Mouse (Mus musculus) ES-E14 (cell line): ENCODE measurements at regions not wholly inside any gene's neighbourhood (a gene's known extent, or its start where the extent isn't known, plus 50 kb on each side); places are given as distances from the start of the nearest gene placed in this dataset.

Experiments
- DNase-seq: peaks from one replicate; pipeline ENCODE4 v3.0.0-alpha.2; 2013; ENCODE audit warnings: low read depth, low spot score
- H3K27ac ChIP-seq: 2 replicates; pipeline ENCODE4 v1.5.1; 2012; ENCODE audit warnings: low read depth, mild to moderate bottlenecking, low read length, moderate library complexity, mixed read lengths; ENCODE audit not compliant: poor library complexity, insufficient read depth, severe bottlenecking
- H3K36me3 ChIP-seq: 2 replicates; pipeline ENCODE4 v1.6.1; 2012; ENCODE audit warnings: mild to moderate bottlenecking, low read length, moderate library complexity, mixed read lengths; ENCODE audit not compliant: control insufficient read depth, poor library complexity, insufficient read depth, severe bottlenecking
- H3K4me1 ChIP-seq, 2 experiments: fragments of 150-350 bp in 1 of 2; sonication (generic) in 1 of 2; 2 replicates each; pipeline ENCODE4 v1.6.1; 2012; ENCODE audit warnings: low read length in 2 of 2, mild to moderate bottlenecking in 1 of 2, mixed read lengths in 1 of 2; ENCODE audit not compliant: control insufficient read depth in 2 of 2, insufficient read depth in 2 of 2, poor library complexity in 1 of 2
- H3K4me3 ChIP-seq, 2 experiments: fragments of 150-350 bp in 1 of 2; sonication (generic) in 1 of 2; 2 replicates each; pipeline ENCODE4 v1.5.1; 2012; ENCODE audit warnings: low read length in 2 of 2, low read depth in 1 of 2, mild to moderate bottlenecking in 1 of 2, mixed read lengths in 1 of 2; ENCODE audit not compliant: insufficient read depth in 1 of 2, poor library complexity in 1 of 2, severe bottlenecking in 1 of 2
- H3K9ac ChIP-seq: 2 replicates; pipeline ENCODE4 v1.6.1; 2012; ENCODE audit warnings: low read depth, mild to moderate bottlenecking, low read length, mixed read lengths; ENCODE audit not compliant: poor library complexity, insufficient read depth, severe bottlenecking
- H3K9me3 ChIP-seq: fragments of 150-350 bp; sonication (generic); 2 replicates; pipeline ENCODE4 v1.6.1; 2012; ENCODE audit warnings: low read depth, mild to moderate bottlenecking, low read length; ENCODE audit not compliant: control insufficient read depth, insufficient read depth
- CHD2 ChIP-seq: IDR thresholded peaks from 2 replicates; pipeline ENCODE4 v1.6.1; 2014; ENCODE audit warnings: mild to moderate bottlenecking, low read depth, low read length, inconsistent platforms
- HCFC1 ChIP-seq: IDR thresholded peaks from 2 replicates; pipeline ENCODE4 v1.6.1; 2012; ENCODE audit warnings: low read length, inconsistent platforms, borderline replicate concordance; ENCODE audit not compliant: insufficient read depth
- MAFK ChIP-seq: IDR thresholded peaks from 2 replicates; pipeline ENCODE4 v1.6.1; 2014; ENCODE audit warnings: mild to moderate bottlenecking, low read depth, low read length, inconsistent platforms; ENCODE audit not compliant: insufficient read depth
- ZC3H11A ChIP-seq: IDR thresholded peaks from 2 replicates; pipeline ENCODE4 v1.6.1; 2012; ENCODE audit warnings: low read depth, mild to moderate bottlenecking, inconsistent platforms, low read length, borderline replicate concordance
- ZNF384 ChIP-seq: IDR thresholded peaks from 2 replicates; pipeline ENCODE4 v1.6.1; 2012; ENCODE audit warnings: low read depth, low read length, inconsistent platforms
- in situ Hi-C, 2 experiments: fragments of 600-800 bp; cut with MboI; formaldehyde crosslinking; loops; one replicate each; pipeline ENCODE4 v1.15.1; 2025; ENCODE audit warnings: low sequenced_read_pairs in 2 of 2, inconsistent platforms in 1 of 2; ENCODE audit not compliant: unreplicated experiment in 2 of 2

- H3K4me1 ChIP-seq = no peaks in the 10 kb centered on the region
- H3K36me3 ChIP-seq = no peaks in the 10 kb centered on the region
- H3K9ac ChIP-seq = no peak overlapping the region
- TF ChIP-seq ZNF384 = no peak
- TF ChIP-seq ZC3H11A = no peak
- TF ChIP-seq CHD2 = no peak
- in situ Hi-C loops = no loop called here
- DNase-seq = no peak
- H3K9me3 ChIP-seq = no peaks in the 10 kb centered on the region
- no peak overlapping the region for H3K27ac ChIP-seq
- H3K4me3 ChIP-seq = no peak overlapping the region
These were observed 120.1 kb downstream of the Tsen15 start for GRCm38 (mm10) chr1:152266390-152266789.

- Histone ChIP-seq H3K9me3 (no peaks in the 10 kb centered on the region), H3K36me3 (no peaks in the 10 kb centered on the region), H3K4me3 (no peak overlapping the region), H3K9ac (no peak overlapping the region), H3K27ac (no peak overlapping the region), H3K4me1 (no peaks in the 10 kb centered on the region)
- TF ChIP-seq ZNF384 = no peak
- no peak for TF ChIP-seq MAFK
- no peak for TF ChIP-seq ZC3H11A
- TF ChIP-seq CHD2 = no peak
- in situ Hi-C loops = no loop called here
- no peak for DNase-seq
These were observed 121.5 kb downstream of the Tsen15 start for GRCm38 (mm10) chr1:152264981-152265380.

GRCm38 (mm10) chr1:152261472-152261871 lies 125.0 kb downstream of the Tsen15 start:
- Histone ChIP-seq H3K36me3 (no peaks in the 10 kb centered on the region), H3K27ac (no peak overlapping the region), H3K4me1 (no peaks in the 10 kb centered on the region), H3K9ac (no peak overlapping the region), H3K4me3 (no peak overlapping the region), H3K9me3 (no peaks in the 10 kb centered on the region)
- no peak for DNase-seq
- TF ChIP-seq MAFK (no peak), CHD2 (no peak), HCFC1 (no peak), ZC3H11A (no peak)
- in situ Hi-C loops = no loop called here

- Histone ChIP-seq H3K36me3 (no peaks in the 10 kb centered on the region), H3K9me3 (no peaks in the 10 kb centered on the region), H3K27ac (no peak overlapping the region), H3K9ac (no peak overlapping the region), H3K4me3 (no peak overlapping the region), H3K4me1 (no peaks in the 10 kb centered on the region)
- in situ Hi-C loops = no loop called here
- DNase-seq = no peak
- TF ChIP-seq ZC3H11A = no peak
- no peak for TF ChIP-seq MAFK
- TF ChIP-seq CHD2 = no peak
- no peak for TF ChIP-seq HCFC1
- no peak for TF ChIP-seq ZNF384
These were observed 125.5 kb downstream of the Tsen15 start for GRCm38 (mm10) chr1:152260950-152261349.

- TF ChIP-seq ZNF384 (no peak), MAFK (no peak), CHD2 (no peak), ZC3H11A (no peak), HCFC1 (no peak)
- DNase-seq = no peak
- Histone ChIP-seq H3K9ac (no peak overlapping the region), H3K27ac (no peak overlapping the region), H3K4me1 (no peaks in the 10 kb centered on the region), H3K36me3 (no peaks in the 10 kb centered on the region), H3K9me3 (no peaks in the 10 kb centered on the region), H3K4me3 (no peak overlapping the region)
- in situ Hi-C loops = no loop called here
These were observed 128.2 kb downstream of the Tsen15 start for GRCm38 (mm10) chr1:152258258-152258657.
